Mouse (Mus musculus) testis, adult 2 months (tissue): ENCODE measurements around the gene Otogl. TPM values are rescaled to one million over a fixed set of nuclear protein-coding genes. Genes with fewer than 3 reads are reported as not detected.

Experiments used
- H3K27ac ChIP-seq: fragments of 200-500 bp; 2 replicates; pipeline ENCODE4 v1.5.1; 2012; ENCODE audit warnings: low read depth, low read length; ENCODE audit not compliant: control insufficient read depth, insufficient read depth
- H3K27me3 ChIP-seq: fragments of 200-500 bp; 2 replicates; pipeline ENCODE4 v1.6.1; 2012; ENCODE audit warnings: mild to moderate bottlenecking, low read length, moderate library complexity; ENCODE audit not compliant: control insufficient read depth, insufficient read depth
- H3K36me3 ChIP-seq: fragments of 200-500 bp; 2 replicates; pipeline ENCODE4 v1.6.1; 2012; ENCODE audit warnings: mild to moderate bottlenecking, low read length; ENCODE audit not compliant: control insufficient read depth, insufficient read depth
- H3K4me1 ChIP-seq: fragments of 200-500 bp; 2 replicates; pipeline ENCODE4 v1.6.1; 2012; ENCODE audit warnings: low read length; ENCODE audit not compliant: control insufficient read depth, insufficient read depth
- H3K4me3 ChIP-seq: fragments of 200-500 bp; 2 replicates; pipeline ENCODE4 v1.5.1; 2012; ENCODE audit warnings: low read depth, mild to moderate bottlenecking, low read length, moderate library complexity, mixed read lengths; ENCODE audit not compliant: control insufficient read depth
- CTCF ChIP-seq: fragments of 200-500 bp; IDR thresholded peaks from 2 replicates; pipeline ENCODE4 v1.5.1; 2012; ENCODE audit warnings: low read depth, mild to moderate bottlenecking, inconsistent platforms, low read length, moderate library complexity; ENCODE audit not compliant: control insufficient read depth, insufficient read depth, insufficient replicate concordance
- POLR2A ChIP-seq: fragments of 200-500 bp; IDR thresholded peaks from 2 replicates; pipeline ENCODE4 v1.6.1; 2012; ENCODE audit warnings: low read depth, mild to moderate bottlenecking, inconsistent platforms, low read length, moderate library complexity; ENCODE audit not compliant: control insufficient read depth
- polyA plus RNA-seq: library from polyadenylated mRNA; depleted of rRNA; stranded (reverse); fragments of >200 nt; gene quantifications from 2 replicates; pipeline ENCODE4 v1.2.3, GENCODE M21; 2012

Gene Otogl
- polyA plus RNA-seq, 1 experiment: 0.01 TPM

GRCm38 (mm10) chr10:107913013-107913412 lies 1.1 kb upstream of the Otogl start:
- no peaks in the 10 kb centered on the region for H3K36me3 ChIP-seq
- H3K27ac ChIP-seq: no peak overlapping the region
- no peak overlapping the region for H3K4me3 ChIP-seq
- H3K4me1 ChIP-seq: no peaks in the 10 kb centered on the region
- TF ChIP-seq POLR2A (no peak), CTCF (no peak)
- no peaks in the 10 kb centered on the region for H3K27me3 ChIP-seq

- H3K27ac ChIP-seq: no peak overlapping the region
- TF ChIP-seq POLR2A (no peak), CTCF (no peak)
- H3K36me3 ChIP-seq: no peaks in the 10 kb centered on the region
- no peak overlapping the region for H3K4me3 ChIP-seq
- H3K4me1 ChIP-seq: peaks cover 2% of the 10 kb centered on the region
- no peaks in the 10 kb centered on the region for H3K27me3 ChIP-seq
Measured at GRCm38 (mm10) chr10:107906453-107906852, 5.5 kb downstream of the Otogl start.

- H3K4me1 ChIP-seq: peaks cover 3% of the 10 kb centered on the region
Measured at GRCm38 (mm10) chr10:107905274-107906034, 6.5 kb downstream of the Otogl start.

GRCm38 (mm10) chr10:107901958-107902357 lies 10.0 kb downstream of the Otogl start:
- TF ChIP-seq CTCF (no peak), POLR2A (no peak)
- Histone ChIP-seq H3K4me3 (no peak overlapping the region), H3K27ac (no peak overlapping the region), H3K36me3 (no peaks in the 10 kb centered on the region), H3K4me1 (peaks cover 3% of the 10 kb centered on the region), H3K27me3 (no peaks in the 10 kb centered on the region)

More at GRCm38 (mm10) chr10:107905274-107906034, 6.5 kb downstream of the Otogl start:
- no peak overlapping the region for H3K4me3 ChIP-seq
- H3K27ac ChIP-seq: no peak overlapping the region
- no peak for TF ChIP-seq CTCF
- TF ChIP-seq POLR2A: no peak
- H3K36me3 ChIP-seq: no peaks in the 10 kb centered on the region
- no peaks in the 10 kb centered on the region for H3K27me3 ChIP-seq

- Histone ChIP-seq H3K4me3 (no peak overlapping the region), H3K27me3 (no peaks in the 10 kb centered on the region), H3K36me3 (no peaks in the 10 kb centered on the region), H3K4me1 (peaks cover 3% of the 10 kb centered on the region), H3K27ac (no peak overlapping the region)
- TF ChIP-seq POLR2A (no peak), CTCF (no peak)
Measured at GRCm38 (mm10) chr10:107901204-107901879, 10.6 kb downstream of the Otogl start.

GRCm38 (mm10) chr10:107899946-107900345 lies 12.0 kb downstream of the Otogl start:
- Histone ChIP-seq H3K27me3 (no peaks in the 10 kb centered on the region), H3K4me1 (peaks cover 3% of the 10 kb centered on the region), H3K27ac (no peak overlapping the region), H3K4me3 (no peak overlapping the region), H3K36me3 (no peaks in the 10 kb centered on the region)
- no peak for TF ChIP-seq POLR2A
- no peak for TF ChIP-seq CTCF

GRCm38 (mm10) chr10:107896158-107896557 lies 15.8 kb downstream of the Otogl start:
- Histone ChIP-seq H3K4me1 (no peaks in the 10 kb centered on the region), H3K27me3 (no peaks in the 10 kb centered on the region), H3K27ac (no peak overlapping the region), H3K36me3 (no peaks in the 10 kb centered on the region), H3K4me3 (no peak overlapping the region)
- TF ChIP-seq CTCF: no peak
